Mouse (Mus musculus) liver, embryonic 12.5 days (tissue): ENCODE measurements at regions not wholly inside any gene's neighbourhood (a gene's known extent, or its start where the extent isn't known, plus 50 kb on each side); places are given as distances from the start of the nearest gene placed in this dataset.

Experiments
- ATAC-seq: fragments of 200-750 bp; cut with Nextera tagmentation; 2 replicates; pipeline ENCODE4 v1.8.0; 2017; ENCODE audit warnings: moderate number of reproducible peaks, mild to moderate bottlenecking, moderate library complexity
- H3K27ac ChIP-seq: fragments of 300-500 bp; sonication (generic); 2 replicates; pipeline ENCODE4 v1.5.1; 2016; ENCODE audit warnings: mild to moderate bottlenecking
- H3K27me3 ChIP-seq: fragments of 300-500 bp; sonication (generic); replicated peaks from 2 replicates; pipeline ENCODE4 v1.6.1; 2016; ENCODE audit warnings: mild to moderate bottlenecking, moderate library complexity
- H3K36me3 ChIP-seq: fragments of 300-500 bp; sonication (generic); 2 replicates; pipeline ENCODE4 v1.6.1; 2016; ENCODE audit warnings: mild to moderate bottlenecking, moderate library complexity
- H3K4me1 ChIP-seq: fragments of 300-500 bp; sonication (generic); 2 replicates; pipeline ENCODE4 v1.6.1; 2016
- H3K4me2 ChIP-seq: fragments of 300-500 bp; sonication (generic); 2 replicates; pipeline ENCODE4 v1.6.1; 2016; ENCODE audit warnings: mild to moderate bottlenecking, moderate library complexity
- H3K4me3 ChIP-seq: fragments of 300-500 bp; sonication (generic); 2 replicates; pipeline ENCODE4 v1.5.1; 2016; ENCODE audit warnings: mild to moderate bottlenecking, moderate library complexity
- H3K9ac ChIP-seq: fragments of 300-500 bp; sonication (generic); 2 replicates; pipeline ENCODE4 v1.6.1; 2016; ENCODE audit warnings: mild to moderate bottlenecking, moderate library complexity
- H3K9me3 ChIP-seq: fragments of 300-500 bp; sonication (generic); replicated peaks from 2 replicates; pipeline ENCODE4 v1.6.1; 2016; ENCODE audit warnings: mild to moderate bottlenecking, moderate library complexity
- WGBS: fragments of 180-500 bp; shearing (Covaris S2); methylation state at CpG from one replicate; pipeline ENCODE4 v1.1.7; 2016; ENCODE audit not compliant: insufficient replicate concordance; 5-methylcytosine and 5-hydroxymethylcytosine counted together

DNA sequence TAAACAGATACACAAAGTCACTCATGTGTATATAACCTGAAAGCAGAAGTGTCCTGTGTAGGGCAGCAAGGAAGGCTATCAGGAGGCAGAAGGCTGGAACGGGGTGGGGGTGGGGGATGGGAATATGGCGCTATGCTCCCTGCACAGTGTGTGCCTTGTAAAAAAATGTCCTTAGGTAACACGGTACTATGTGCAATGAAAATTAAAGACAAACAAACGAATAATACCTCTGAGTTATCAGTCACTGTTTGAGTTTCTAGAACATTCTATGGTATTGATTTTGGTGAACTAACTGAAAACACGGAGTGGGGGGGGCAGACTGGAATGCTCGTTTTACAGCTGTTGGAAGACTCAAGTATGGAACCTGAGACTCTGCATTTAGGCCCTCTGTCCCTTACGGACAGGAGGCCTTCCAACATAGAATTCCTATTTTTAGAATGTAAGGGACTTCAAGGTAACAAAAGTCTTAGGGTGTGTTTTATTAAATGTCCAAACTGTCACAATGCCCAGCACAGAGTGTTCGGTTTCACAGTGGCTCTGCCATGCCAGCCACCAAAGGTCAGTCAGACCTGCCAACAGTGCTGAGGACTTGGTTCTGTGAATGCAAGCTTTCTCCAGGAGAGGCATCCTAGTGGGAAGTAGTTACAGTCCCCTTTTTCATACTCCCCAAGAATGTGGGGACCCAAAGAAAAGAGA lies 240.6 kb downstream of the Ano6 start:
- H3K27me3 ChIP-seq: no peaks in the 10 kb centered on the region
- no peaks in the 10 kb centered on the region for H3K9me3 ChIP-seq
- no peak overlapping the region for H3K4me3 ChIP-seq
- no peak overlapping the region for H3K27ac ChIP-seq
- H3K9ac ChIP-seq: no peak overlapping the region
- no peaks in the 10 kb centered on the region for H3K4me1 ChIP-seq
- H3K4me2 ChIP-seq: no peak overlapping the region
- ATAC-seq: no peak
- WGBS: 60% methylated on average over 8 of the region's 8 CpGs
- no peaks in the 10 kb centered on the region for H3K36me3 ChIP-seq

DNA sequence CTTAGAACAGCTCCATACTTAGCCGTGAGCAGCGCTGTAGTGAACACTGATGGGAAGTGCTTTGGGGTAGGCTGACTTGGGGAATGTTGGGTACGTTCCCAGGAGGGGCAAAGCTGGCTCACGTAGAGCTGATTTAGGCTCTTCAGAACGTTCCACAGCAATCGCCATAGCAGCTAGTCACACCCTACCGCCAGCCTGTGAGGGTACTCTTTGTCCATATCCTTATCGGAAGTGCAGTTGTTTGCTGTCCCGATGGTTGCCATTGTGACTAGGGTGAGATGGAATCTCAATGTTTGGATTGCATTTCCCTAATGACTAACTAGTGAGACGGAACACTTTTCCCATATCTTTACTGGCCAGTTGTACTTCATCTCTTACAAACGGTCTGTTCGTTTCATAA lies 244.6 kb downstream of the Ano6 start:
- 62% methylated on average over 12 of the region's 12 CpGs for WGBS
- H3K4me1 ChIP-seq: no peaks in the 10 kb centered on the region
- H3K4me3 ChIP-seq: no peak overlapping the region
- H3K27ac ChIP-seq: no peak overlapping the region
- no peak for ATAC-seq
- no peaks in the 10 kb centered on the region for H3K36me3 ChIP-seq
- H3K9me3 ChIP-seq: no peaks in the 10 kb centered on the region
- no peak overlapping the region for H3K9ac ChIP-seq
- H3K4me2 ChIP-seq: no peak overlapping the region
- H3K27me3 ChIP-seq: no peaks in the 10 kb centered on the region

DNA sequence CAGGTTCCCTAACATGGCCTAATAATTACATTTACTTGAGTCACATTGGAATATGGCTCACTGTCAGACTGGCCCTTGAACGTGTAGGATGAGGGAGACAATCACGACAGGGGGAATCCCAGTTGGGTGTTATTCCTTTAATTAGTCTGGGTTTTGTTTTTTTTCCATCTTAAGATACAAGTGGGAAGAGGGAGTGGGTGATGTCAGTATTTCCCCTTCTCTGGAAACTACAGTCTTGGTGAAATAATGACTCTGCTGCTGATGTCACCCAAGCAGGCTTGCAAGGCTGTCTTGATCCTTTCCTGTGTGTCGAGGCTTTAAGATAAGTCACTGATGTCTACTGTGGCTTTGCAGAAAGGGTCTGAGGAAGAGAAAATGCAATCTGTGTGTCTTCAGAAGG lies 241.8 kb upstream of the Arid2 start:
- H3K27ac ChIP-seq: no peak overlapping the region
- no peak overlapping the region for H3K4me2 ChIP-seq
- WGBS: 50% methylated on average over 3 of the region's 3 CpGs
- ATAC-seq: no peak
- no peaks in the 10 kb centered on the region for H3K9me3 ChIP-seq
- H3K4me3 ChIP-seq: no peak overlapping the region
- H3K9ac ChIP-seq: no peak overlapping the region
- H3K36me3 ChIP-seq: no peaks in the 10 kb centered on the region
- no peaks in the 10 kb centered on the region for H3K27me3 ChIP-seq
- no peaks in the 10 kb centered on the region for H3K4me1 ChIP-seq

DNA sequence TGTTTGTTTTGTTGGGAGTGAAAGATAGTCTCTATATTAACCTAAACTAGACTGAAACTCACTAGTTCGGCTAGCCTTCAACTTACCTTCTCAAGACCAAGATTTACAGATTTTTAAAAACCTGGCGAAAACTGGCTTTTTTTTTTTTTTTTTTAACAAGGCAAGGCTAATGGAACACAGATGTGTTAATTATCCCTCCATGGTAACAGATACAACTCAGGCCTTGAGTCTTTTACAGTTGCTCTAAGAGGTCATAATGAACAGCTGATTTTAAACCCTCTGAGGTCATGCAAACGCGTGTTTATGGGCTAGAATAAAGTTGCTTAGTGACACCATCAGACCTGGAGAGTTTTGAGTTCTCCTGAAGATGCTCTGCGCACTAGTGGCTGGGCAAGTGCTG lies 240.7 kb upstream of the Arid2 start:
- no peaks in the 10 kb centered on the region for H3K4me1 ChIP-seq
- no peaks in the 10 kb centered on the region for H3K9me3 ChIP-seq
- no peak for ATAC-seq
- H3K4me3 ChIP-seq: no peak overlapping the region
- H3K27me3 ChIP-seq: no peaks in the 10 kb centered on the region
- H3K36me3 ChIP-seq: no peaks in the 10 kb centered on the region
- H3K27ac ChIP-seq: no peak overlapping the region
- 72% methylated on average over 5 of the region's 5 CpGs for WGBS
- H3K4me2 ChIP-seq: no peak overlapping the region
- H3K9ac ChIP-seq: no peak overlapping the region

DNA sequence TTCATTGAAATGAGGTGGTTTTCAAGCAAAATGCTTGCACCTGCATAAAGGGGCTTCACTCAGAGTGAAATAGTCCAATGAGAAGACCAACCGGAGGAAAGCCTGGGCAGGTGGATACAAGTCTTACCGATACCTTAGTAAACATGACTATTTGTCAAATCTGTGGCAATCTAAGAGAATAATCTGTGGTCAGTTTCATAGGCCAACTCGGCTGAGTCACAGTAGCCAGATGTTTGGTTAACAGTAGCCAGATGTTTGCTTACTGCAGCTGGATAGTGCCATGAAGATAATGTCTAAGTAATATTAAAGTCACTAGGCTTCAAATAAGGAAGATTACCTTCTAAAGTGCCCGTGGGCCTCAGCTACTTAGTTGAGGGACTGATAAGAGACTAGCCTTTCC lies 236.9 kb upstream of the Arid2 start:
- H3K9ac ChIP-seq: no peak overlapping the region
- no peaks in the 10 kb centered on the region for H3K36me3 ChIP-seq
- no peak overlapping the region for H3K4me2 ChIP-seq
- H3K4me1 ChIP-seq: no peaks in the 10 kb centered on the region
- H3K9me3 ChIP-seq: peaks cover 5% of the 10 kb centered on the region; the same call in 1 of the 2 replicates
- no peak for ATAC-seq
- no peak overlapping the region for H3K27ac ChIP-seq
- no peak overlapping the region for H3K4me3 ChIP-seq
- WGBS: 59% methylated on average over 4 of the region's 4 CpGs
- H3K27me3 ChIP-seq: no peaks in the 10 kb centered on the region

DNA sequence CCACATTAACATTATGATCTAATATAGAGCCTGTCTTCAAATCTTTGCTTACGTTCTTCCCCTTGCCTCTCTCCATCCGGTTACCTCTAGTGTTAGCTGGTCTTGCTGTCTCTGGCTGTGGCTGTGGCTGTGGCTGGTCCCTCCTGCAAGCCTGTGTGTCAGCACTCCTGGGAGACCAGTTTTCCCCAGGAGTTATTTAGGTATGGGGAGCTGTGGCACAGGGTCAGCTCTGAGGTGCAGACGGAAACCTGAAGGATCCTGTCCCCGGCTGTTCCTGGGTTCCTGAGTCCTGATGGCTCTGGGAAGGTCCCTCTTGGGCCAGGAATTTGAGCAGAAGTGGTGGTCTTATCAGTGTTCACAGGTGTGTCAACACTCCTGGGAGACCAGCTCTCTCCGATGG lies 234.7 kb upstream of the Arid2 start:
- no peaks in the 10 kb centered on the region for H3K4me1 ChIP-seq
- no peak overlapping the region for H3K4me2 ChIP-seq
- no peaks in the 10 kb centered on the region for H3K36me3 ChIP-seq
- no peak for ATAC-seq
- no peak overlapping the region for H3K4me3 ChIP-seq
- no peak overlapping the region for H3K27ac ChIP-seq
- WGBS: 73% methylated on average over 5 of the region's 5 CpGs
- H3K9ac ChIP-seq: no peak overlapping the region
- peaks cover 5% of the 10 kb centered on the region; the same call in 1 of the 2 replicates for H3K9me3 ChIP-seq
- H3K27me3 ChIP-seq: no peaks in the 10 kb centered on the region

DNA sequence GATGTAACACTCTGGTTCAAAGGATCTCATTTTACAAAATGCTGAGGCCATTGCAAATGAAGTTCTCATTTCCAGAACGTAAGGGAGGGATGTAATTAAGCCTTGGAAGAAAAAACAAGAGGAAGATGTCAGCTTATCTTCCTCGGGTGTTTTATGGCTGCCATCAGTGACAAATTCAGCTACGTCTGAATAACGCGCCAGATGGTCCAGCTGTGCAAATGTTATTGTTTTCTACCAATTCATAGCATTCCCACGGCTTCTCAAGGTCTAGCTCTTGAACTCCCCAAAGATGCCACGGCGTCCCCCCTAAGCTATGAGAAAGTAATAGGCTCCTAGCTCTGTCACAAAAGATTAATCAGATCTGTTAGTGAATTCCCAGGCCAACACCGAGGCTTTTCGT lies 232.0 kb upstream of the Arid2 start:
- WGBS: 64% methylated on average over 10 of the region's 10 CpGs
- Histone ChIP-seq H3K4me2 (no peak overlapping the region), H3K9me3 (peaks cover 5% of the 10 kb centered on the region; the same call in 1 of the 2 replicates), H3K4me1 (no peaks in the 10 kb centered on the region), H3K36me3 (no peaks in the 10 kb centered on the region), H3K27ac (no peak overlapping the region), H3K9ac (no peak overlapping the region), H3K27me3 (no peaks in the 10 kb centered on the region), H3K4me3 (no peak overlapping the region)
- ATAC-seq: no peak

DNA sequence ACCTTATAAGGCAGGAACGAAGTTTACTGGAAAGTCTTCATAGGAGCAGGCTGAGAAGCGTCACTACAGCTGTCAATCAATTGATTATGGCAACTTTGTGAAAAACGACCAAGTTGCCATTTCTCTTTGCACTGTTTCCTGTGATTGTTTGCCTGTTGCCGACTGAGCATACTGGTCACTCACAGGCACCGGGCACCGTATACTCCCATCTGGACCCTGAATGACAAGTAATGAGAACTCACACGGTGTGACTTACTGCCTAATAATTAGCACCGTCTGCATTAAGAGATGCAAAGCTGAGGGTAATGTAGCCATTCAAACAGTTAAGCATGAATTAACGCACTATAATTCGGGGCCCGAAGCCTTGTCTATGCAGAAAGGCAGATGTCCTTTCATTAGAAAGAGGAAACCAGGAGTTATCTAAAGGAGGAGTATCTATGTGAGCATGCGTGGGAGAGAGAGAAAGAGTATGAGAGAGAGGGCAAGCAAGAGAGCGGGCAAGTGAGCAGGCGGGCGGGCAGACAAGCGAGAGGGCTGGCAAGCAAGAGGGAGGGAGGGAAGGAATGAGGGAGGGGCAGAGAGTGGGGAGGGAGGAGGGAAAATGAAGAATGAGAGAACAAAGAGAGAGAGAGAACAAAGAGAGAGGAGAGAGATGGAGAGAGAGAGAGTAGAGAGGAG lies 231.4 kb upstream of the Arid2 start:
- Histone ChIP-seq H3K27me3 (no peaks in the 10 kb centered on the region), H3K9me3 (peaks cover 5% of the 10 kb centered on the region; the same call in 1 of the 2 replicates), H3K9ac (no peak overlapping the region), H3K36me3 (no peaks in the 10 kb centered on the region), H3K27ac (no peak overlapping the region), H3K4me1 (no peaks in the 10 kb centered on the region), H3K4me2 (no peak overlapping the region), H3K4me3 (no peak overlapping the region)
- WGBS: 63% methylated on average over 16 of the region's 16 CpGs
- ATAC-seq: no peak

DNA sequence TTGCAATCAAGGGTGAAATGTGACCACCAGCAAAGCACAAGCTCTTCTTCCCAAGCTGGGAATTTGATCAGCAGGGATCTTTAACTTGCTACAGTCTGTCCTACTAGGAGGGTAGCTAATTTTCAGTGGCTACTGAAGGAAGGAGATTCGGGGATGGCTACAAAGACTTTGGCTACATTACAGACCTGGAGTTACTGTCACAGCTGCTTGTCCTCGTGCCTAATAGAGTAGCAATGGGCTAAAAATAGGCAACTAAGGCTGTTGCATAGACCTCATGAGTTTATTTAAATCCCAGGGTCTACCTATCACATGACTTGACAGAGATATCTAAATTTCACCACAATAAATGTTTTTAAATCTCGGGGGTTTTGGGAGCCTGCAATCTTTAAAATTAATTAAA lies 227.7 kb upstream of the Arid2 start:
- H3K27ac ChIP-seq: no peak overlapping the region
- no peak overlapping the region for H3K9ac ChIP-seq
- H3K4me2 ChIP-seq: no peak overlapping the region
- ATAC-seq: no peak
- H3K36me3 ChIP-seq: no peaks in the 10 kb centered on the region
- H3K9me3 ChIP-seq: peaks cover 3% of the 10 kb centered on the region; the same call in 1 of the 2 replicates
- no peaks in the 10 kb centered on the region for H3K4me1 ChIP-seq
- no peaks in the 10 kb centered on the region for H3K27me3 ChIP-seq
- 33% methylated on average over 3 of the region's 3 CpGs for WGBS
- no peak overlapping the region for H3K4me3 ChIP-seq

DNA sequence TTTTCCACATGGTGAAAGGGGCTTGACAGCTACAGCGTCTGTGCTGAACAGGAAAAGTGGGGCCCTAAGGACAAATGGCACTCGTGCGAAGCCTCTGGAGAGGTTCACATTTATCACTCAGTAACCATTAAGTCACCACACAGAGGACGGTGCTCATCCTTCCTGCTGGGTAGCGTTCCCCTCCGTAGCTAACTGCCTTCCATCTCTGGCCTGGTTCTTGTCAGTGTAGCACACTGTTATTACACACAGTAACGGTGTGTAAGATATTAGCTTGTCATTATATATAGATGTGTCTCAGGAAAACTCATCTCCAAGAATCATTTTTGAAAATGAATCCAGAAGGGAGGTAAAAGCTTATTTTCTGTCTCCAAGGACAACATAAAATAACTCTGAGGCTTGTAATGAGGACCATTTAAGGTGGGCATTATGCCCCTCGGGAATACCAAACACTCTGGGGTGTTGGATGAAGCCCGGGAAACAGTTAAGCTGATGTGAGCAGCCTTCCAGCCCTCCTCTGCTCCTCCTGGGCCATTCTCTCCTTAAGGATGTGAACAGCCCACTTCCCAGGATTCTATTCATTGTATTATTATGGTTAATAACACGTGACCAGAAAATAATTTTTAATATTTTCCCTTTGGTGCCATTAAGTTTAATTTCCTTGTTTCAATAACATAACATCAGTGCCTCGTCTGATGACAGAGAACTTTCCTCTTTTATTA lies 222.7 kb upstream of the Arid2 start:
- no peak for ATAC-seq
- Histone ChIP-seq H3K4me3 (no peak overlapping the region), H3K4me2 (no peak overlapping the region), H3K27ac (no peak overlapping the region), H3K9me3 (no peaks in the 10 kb centered on the region), H3K9ac (no peak overlapping the region), H3K27me3 (0 out of 2 replicates have a peak, but pooled peaks cover 6% of the 10 kb centered on the region), H3K4me1 (no peaks in the 10 kb centered on the region), H3K36me3 (no peaks in the 10 kb centered on the region)
- WGBS: 60% methylated on average over 11 of the region's 11 CpGs

DNA sequence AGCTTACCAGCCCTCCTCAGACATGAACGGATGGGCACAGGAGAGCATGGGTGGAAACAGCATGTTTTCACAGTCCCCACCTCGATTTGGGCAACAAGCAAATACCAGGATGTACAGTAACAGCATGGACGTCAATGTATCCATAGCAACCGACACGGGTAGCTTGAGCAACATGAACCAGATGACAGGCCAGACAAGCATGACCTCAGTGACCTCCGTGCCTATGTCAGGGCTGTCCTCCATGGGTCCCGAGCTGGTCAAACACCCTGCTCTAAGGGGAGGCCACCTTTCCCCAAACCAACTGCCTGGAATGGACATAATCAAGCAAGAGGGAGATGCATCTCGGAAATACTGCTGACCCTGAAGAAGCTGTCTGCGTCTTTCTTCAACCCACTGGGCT lies 211.7 kb upstream of the Arid2 start:
- Histone ChIP-seq H3K4me1 (no peaks in the 10 kb centered on the region), H3K9ac (no peak overlapping the region), H3K9me3 (no peaks in the 10 kb centered on the region), H3K27me3 (0 out of 2 replicates have a peak, but pooled peaks cover 4% of the 10 kb centered on the region), H3K27ac (no peak overlapping the region), H3K4me3 (no peak overlapping the region), H3K4me2 (no peak overlapping the region), H3K36me3 (no peaks in the 10 kb centered on the region)
- WGBS: 67% methylated on average over 9 of the region's 9 CpGs
- ATAC-seq: peak; percentile 47

DNA sequence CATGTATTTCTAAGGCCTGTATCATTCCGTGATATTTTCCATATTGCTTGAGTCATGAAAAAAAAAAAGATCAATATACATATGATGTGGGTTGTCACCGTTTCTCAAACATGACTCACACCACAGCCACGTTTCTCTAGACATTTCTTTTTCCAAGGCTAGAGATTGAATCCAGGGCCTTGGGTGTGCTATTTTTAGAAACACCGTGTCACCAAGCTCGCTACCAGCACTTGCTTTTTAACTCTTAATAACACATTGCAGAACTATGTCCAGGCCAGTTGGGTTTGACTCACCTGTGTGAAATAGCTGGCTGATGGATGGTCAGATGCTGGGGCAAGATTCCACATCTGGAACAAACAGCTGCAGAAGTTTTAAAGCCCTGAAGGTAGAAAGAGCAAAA lies 209.6 kb upstream of the Arid2 start:
- no peak for ATAC-seq
- Histone ChIP-seq H3K27ac (no peak overlapping the region), H3K4me3 (no peak overlapping the region), H3K27me3 (0 out of 2 replicates have a peak, but pooled peaks cover 4% of the 10 kb centered on the region), H3K4me1 (no peaks in the 10 kb centered on the region), H3K9me3 (no peaks in the 10 kb centered on the region), H3K9ac (no peak overlapping the region), H3K36me3 (no peaks in the 10 kb centered on the region), H3K4me2 (no peak overlapping the region)
- 43% methylated on average over 5 of the region's 5 CpGs for WGBS
